ENCODE assay signal across 13 mouse cellular contexts in the genomic region with DNA sequence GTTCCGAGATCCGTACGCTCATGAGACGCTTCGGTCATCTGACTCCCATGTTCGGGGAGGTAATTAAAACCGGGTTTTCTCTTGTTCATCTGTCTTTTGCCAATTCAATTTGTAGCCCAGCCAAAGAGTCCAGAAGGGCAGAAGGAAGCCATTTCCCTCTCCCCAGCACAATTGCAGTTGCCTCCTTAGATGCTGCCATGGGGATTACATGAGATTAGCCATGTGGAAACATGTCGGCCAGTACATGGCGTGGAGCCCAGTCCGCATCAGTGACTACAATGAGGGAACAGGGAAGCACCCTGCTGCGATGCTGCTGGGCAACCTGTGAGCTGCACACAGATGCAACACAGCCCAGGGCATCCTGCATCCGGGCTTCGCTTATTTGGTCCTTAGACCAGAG. TPM values are rescaled to one million over a fixed set of nuclear protein-coding genes. Genes with fewer than 3 reads are reported as not detected.
DNase-seq lines count a peak whose midpoint lies in the region; ATAC-seq and TF ChIP-seq lines count a peak whose summit lies in the region.
"Had no signal": no experiment of that assay in that cellular context is flagged by ENCODE, and none has a peak within 500 bp of the region (broad histone marks: within the 10 kb centered on the region; RNA-seq: fewer than 3 reads in every experiment).

No protein-coding gene starts in this region.

- no peaks in the 10 kb centered on the region for H3K9me3 ChIP-seq in liver, embryonic 11.5 days (ENCODE audit: control insufficient read depth, low read length)
- H3K9me3 ChIP-seq: limb, embryonic 10.5 days had no signal

- peak; percentile 2 for DNase-seq in heart, postnatal 25 days (ENCODE audit: low spot score)
- DNase-seq in heart, adult 2 months, result no peak
- peak; percentile 42 for DNase-seq in right cerebral cortex, postnatal 4 days
- DNase-seq in right cerebral cortex, postnatal 25 days, result no peak
- peak; percentile 88 for DNase-seq in gonadal fat pad, adult 2 months (ENCODE audit: low read depth)
- no peak for DNase-seq in liver, embryonic 11.5 days (ENCODE audit: low spot score)
- no peak for DNase-seq in urinary bladder, adult 18-20 months (ENCODE audit: low spot score in 2 of 2)
- DNase-seq in urinary bladder, postnatal 36 days (ENCODE audit: low spot score in 2 of 2), result no peak

- no peak overlapping the region for H3K4me2 ChIP-seq in liver, embryonic 11.5 days

- no peaks in the 10 kb centered on the region for H3K79me2 ChIP-seq in heart, adult 2 months (replicated peaks; ENCODE audit: control insufficient read depth, insufficient read depth, low read length)

- WGBS in heart, adult 2 months, result 79% methylated on average over 13 of the region's 13 CpGs
- WGBS in liver, embryonic 11.5 days, result 85% methylated on average over 13 of the region's 13 CpGs

- H3K36me3 ChIP-seq in heart, adult 2 months (ENCODE audit: control insufficient read depth, insufficient read depth, low read length), result no peaks in the 10 kb centered on the region
- no peaks in the 10 kb centered on the region for H3K36me3 ChIP-seq in liver, embryonic 11.5 days (ENCODE audit: control insufficient read depth, insufficient read depth, low read length)
- H3K36me3 ChIP-seq: limb, embryonic 10.5 days had no signal

- no peak for TF ChIP-seq CTCF in heart, adult 2 months (IDR thresholded peaks at IDR 0.05)

- 0 out of 2 replicates have a peak, but pooled peaks cover 1% of the 10 kb centered on the region for H3K27me3 ChIP-seq in heart, adult 2 months (ENCODE audit: control insufficient read depth, insufficient read depth, low read length)
- no peaks in the 10 kb centered on the region for H3K27me3 ChIP-seq in liver, embryonic 11.5 days (replicated peaks; ENCODE audit: control insufficient read depth, insufficient read depth, low read length)
- H3K27me3 ChIP-seq: CH12.LX had no signal

- no peak overlapping the region for H3K27ac ChIP-seq in heart, adult 2 months
- no peak overlapping the region for H3K27ac ChIP-seq in liver, embryonic 11.5 days (ENCODE audit: low read depth, low read length)
- H3K27ac ChIP-seq: limb, embryonic 10.5 days had no signal

- H3K4me1 ChIP-seq in heart, adult 2 months (ENCODE audit: control insufficient read depth, insufficient read depth, low read length), result no peaks in the 10 kb centered on the region
- no peaks in the 10 kb centered on the region for H3K4me1 ChIP-seq in liver, embryonic 11.5 days (replicated peaks; ENCODE audit: control insufficient read depth, insufficient read depth, low read length)

- intact Hi-C loops in heart, postnatal 25 days (cut with DNase I), result no loop called here
- intact Hi-C loops in heart, adult 2 months (cut with DNase I), result no loop called here

- no peak for TF ChIP-seq EP300 in heart, adult 2 months (IDR thresholded peaks at IDR 0.05; ENCODE audit: insufficient read depth, low read depth, low read length)

- no peak for TF ChIP-seq POLR2A in heart, adult 2 months (IDR thresholded peaks at IDR 0.05; ENCODE audit: insufficient read depth, low read depth, low read length)

- no peak overlapping the region for H3K4me3 ChIP-seq in heart, adult 2 months
- no peak overlapping the region for H3K4me3 ChIP-seq in liver, embryonic 11.5 days (ENCODE audit: low read depth, low read length)
- H3K4me3 ChIP-seq: limb, embryonic 10.5 days had no signal

- no peak for ATAC-seq in liver, embryonic 11.5 days (replicated peaks; ENCODE audit: low FRiP score)
- ATAC-seq: activated CD4-positive, CD25-positive, alpha-beta regulatory T cell, adult 4 months had no signal

- H3K9ac ChIP-seq in heart, adult 2 months (ENCODE audit: low read depth, low read length), result no peak overlapping the region
- H3K9ac ChIP-seq in liver, embryonic 11.5 days (ENCODE audit: low read depth, low read length), result no peak overlapping the region

RNA-seq across cellular contexts. Expression of a gene that starts 23.2 kb away (rescaled TPM):
- total RNA-seq in heart, postnatal 25 days (2021), result 1 to 10 TPM; 1.9 to 3.0 TPM
- 1 to 10 TPM; 3.5 to 6.1 TPM for total RNA-seq in heart, adult 2 months (2021)
- 0.70 and 1.5 TPM in 2 replicates for polyA plus RNA-seq in heart, adult 2 months (2012; rRNA removed)
- 0.19 and 0.20 TPM in 2 replicates for polyA plus RNA-seq in gonadal fat pad, adult 2 months (2012; rRNA removed)
- polyA plus RNA-seq in liver, embryonic 11.5 days (2014; fragmentation: Nextera tagmentation; extraction: Ambion mirVana), result not detected in 2 replicates
- total RNA-seq: CH12.LX; gastrocnemius, adult 8-10 months had no signal
- polyA plus RNA-seq: activated CD4-positive, CD25-positive, alpha-beta regulatory T cell, adult 4 months; intestine, embryonic 14.5 days; limb, embryonic 10.5 days had no signal

Comparison
In these comparisons a context has a peak if more than half of its experiments do, and no peak if none do; other contexts are left out.
1. DNase-seq: peak in heart, postnatal 25 days (single experiment), right cerebral cortex, postnatal 4 days (single experiment) and gonadal fat pad, adult 2 months (single experiment); none in heart, adult 2 months (0 of 2), right cerebral cortex, postnatal 25 days (single experiment), liver, embryonic 11.5 days (single experiment), urinary bladder, adult 18-20 months (0 of 2) and urinary bladder, postnatal 36 days (0 of 2).